21 mouse cellular contexts compared by ENCODE assay signal in the genomic region with DNA sequence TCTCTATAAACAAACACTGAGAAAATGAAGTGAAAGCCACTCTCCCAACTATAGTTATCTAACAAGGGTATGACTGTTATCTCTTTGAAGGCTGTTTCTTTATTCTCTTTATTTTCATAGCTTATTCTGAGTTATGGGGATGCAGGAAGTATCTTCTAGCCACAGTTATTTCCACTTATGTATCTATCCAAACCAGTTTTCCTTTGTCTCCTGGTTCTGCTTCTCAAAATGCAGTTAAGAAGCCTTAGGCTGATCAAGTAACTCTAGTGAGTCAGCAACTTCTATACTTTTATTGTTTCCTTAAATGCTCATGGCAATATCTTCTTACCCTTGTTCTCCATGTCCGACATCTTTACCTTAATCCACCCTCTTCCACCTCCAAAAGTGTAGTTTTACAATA. TPM values are rescaled to one million over a fixed set of nuclear protein-coding genes. Genes with fewer than 3 reads are reported as not detected.
"Had no signal": no experiment of that assay in that cellular context is flagged by ENCODE, and none has a peak within 500 bp of the region (broad histone marks: within the 10 kb centered on the region; RNA-seq: fewer than 3 reads in every experiment).

No protein-coding gene starts in this region.

- H3K4me3 ChIP-seq: heart, adult 2 months; heart, embryonic 13.5 days; heart, embryonic 15.5 days; hindbrain, embryonic 10.5 days; hindbrain, embryonic 12.5 days; intestine, embryonic 15.5 days; limb, embryonic 13.5 days; limb, embryonic 15.5 days; liver, embryonic 12.5 days had no signal

- H3K27ac ChIP-seq: heart, adult 2 months; heart, embryonic 13.5 days; heart, embryonic 15.5 days; hindbrain, embryonic 10.5 days; hindbrain, embryonic 12.5 days; hindbrain, embryonic 14.5 days; intestine, embryonic 15.5 days; limb, embryonic 13.5 days; limb, embryonic 15.5 days; liver, embryonic 12.5 days; liver, embryonic 14.5 days had no signal

- DNase-seq: gastrocnemius, postnatal 14 days; gastrocnemius, postnatal 36 days; heart, adult 2 months; heart, postnatal 14 days; heart, postnatal 36 days; kidney, adult 18-20 months; kidney, adult 8-10 months; kidney, postnatal 10 days; kidney, postnatal 25 days; kidney, postnatal 4 days had no signal

RNA-seq across cellular contexts. Expression of a gene that starts 32.9 kb away (rescaled TPM):
- total RNA-seq: liver, adult 2 months had no signal
